Mouse (Mus musculus): ENCODE data around the gene Plekho2.

Gene Plekho2

DNA sequence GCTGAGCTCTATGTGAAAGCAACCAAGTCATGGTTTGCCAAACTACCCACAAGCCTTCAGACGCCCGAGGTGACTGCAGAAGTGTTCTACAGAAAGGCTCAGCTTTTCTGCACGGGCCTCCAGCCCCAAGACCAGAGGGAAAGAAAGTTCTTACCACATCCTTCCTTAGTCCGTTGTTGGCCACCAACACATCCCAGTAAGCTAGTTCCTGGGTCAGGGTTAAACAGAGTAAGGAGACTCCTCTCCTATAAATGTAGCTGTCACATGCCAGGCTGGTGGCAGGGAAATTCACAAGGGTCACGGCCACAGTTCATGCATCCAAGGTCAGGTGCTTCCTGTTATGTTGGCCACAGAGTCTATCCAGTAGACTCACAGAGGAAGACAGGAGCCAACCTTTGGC is 27.7 kb downstream of the Plekho2 start:
- DNase-seq: peak; percentile 52

- DNase-seq: peak; percentile 83
Observed at GRCm38 (mm10) chr9:65551035-65551434, 28.8 kb downstream of the Plekho2 start.

DNA sequence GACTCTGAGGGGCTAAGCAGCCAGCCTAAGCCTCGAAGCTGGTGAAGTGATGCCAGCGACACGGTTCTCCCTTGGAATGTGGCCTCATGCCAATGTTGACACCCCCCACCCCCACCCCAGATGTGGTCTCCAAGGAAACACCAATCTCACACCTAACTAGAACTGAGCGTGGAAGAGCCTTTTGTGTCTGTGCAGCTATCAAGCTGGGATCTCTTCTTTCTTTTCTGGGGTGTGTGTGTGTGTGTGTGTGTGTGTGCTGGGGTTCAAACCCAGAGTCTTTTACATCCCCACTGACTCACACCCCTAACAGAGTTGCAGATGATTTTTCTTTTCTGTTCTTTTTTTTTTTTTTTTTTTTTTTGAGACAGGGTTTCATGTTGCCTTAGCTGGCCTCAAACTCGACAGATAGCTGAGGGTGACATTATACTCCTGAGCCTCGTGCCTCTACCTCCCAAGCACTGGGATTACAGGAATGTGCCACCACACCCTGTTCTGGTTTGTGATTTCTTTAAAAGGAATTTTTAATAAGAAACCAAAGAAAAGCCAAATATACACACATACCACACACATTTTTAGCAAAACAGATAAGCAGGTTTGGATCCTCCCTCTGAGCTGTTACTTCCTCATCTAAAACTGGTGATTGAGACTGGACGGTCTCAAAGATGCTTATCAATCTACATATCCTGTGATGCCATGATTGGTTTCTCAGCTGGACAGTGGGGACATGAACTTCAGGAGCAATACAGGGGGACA is 29.6 kb downstream of the Plekho2 start:
- no peak for DNase-seq

DNA sequence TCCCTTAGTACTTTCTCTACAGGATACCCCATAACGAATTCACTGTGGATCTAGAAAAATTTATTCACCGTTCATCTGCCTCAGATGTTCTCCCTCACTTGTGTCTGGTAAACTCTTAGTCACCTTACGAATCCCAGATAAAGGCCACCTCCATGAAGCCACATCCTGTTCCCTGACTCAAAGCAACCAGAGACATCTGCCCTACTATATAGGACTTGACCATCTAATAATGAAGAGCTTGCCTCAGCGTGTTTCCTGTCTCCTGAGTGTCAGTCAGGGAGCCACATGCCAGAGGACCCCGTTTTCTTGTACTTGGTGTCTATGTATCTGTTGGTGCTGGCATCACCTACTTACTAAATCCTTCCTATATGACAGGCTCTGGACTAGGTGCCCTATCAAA is 30.2 kb downstream of the Plekho2 start:
- no peak for DNase-seq

- no peak for DNase-seq
Observed at GRCm38 (mm10) chr9:65549139-65549538, 30.7 kb downstream of the Plekho2 start.

GRCm38 (mm10) chr9:65548311-65548710 is 31.5 kb downstream of the Plekho2 start:
- no peak for DNase-seq

GRCm38 (mm10) chr9:65547844-65548243 is 32.0 kb downstream of the Plekho2 start:
- no peak for DNase-seq

GRCm38 (mm10) chr9:65547111-65547510 is 32.7 kb downstream of the Plekho2 start:
- no peak for DNase-seq

- DNase-seq: no peak
Observed at GRCm38 (mm10) chr9:65546413-65546695, 33.5 kb downstream of the Plekho2 start.

- no peak for DNase-seq
Observed at GRCm38 (mm10) chr9:65545635-65546412, 34.0 kb downstream of the Plekho2 start.

GRCm38 (mm10) chr9:65542111-65542524 is 37.7 kb downstream of the Plekho2 start:
- DNase-seq: no peak

DNA sequence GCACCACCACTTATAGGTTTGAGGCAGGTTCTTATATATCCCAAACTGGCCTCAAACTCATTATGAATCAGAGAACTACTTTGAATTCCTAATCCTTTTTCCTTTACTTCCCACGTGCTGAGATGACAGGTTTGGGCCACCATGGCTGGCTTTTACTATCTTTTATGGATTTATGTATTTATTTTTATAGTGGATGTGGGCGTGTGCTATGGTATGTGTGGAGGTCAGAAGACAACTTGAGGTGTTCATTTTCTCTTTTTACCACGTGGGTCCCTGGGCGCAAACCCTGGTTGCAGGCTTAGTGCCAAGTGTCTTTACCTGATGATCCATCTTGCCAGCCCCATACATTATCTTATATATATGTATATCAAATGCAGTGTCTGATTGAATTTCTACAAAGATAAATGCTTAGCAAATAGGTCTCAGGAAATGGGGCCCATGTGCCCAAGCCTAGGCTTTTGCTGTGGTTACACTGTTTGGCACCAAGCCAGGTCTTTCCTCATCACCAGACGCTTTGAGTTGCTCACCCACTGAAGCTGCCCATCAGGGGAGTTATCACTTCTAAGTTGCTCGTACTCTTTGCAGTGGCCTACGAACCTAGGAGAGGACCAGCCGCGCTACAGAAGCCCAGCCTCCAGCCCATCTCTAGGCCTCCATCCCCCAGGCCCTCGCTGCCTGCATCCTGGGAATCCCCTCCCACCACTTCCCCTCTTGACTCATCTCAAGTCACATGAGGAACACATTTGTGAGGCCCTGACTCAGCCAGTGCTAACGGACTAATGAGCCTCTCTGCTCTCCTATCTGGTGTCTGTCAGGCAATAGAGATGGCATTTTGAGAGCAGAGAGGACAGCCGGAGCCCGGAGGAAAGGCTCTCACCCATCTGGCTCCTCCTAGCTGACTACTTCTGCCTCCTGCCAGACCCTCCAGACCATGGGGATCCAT is 38.4 kb downstream of the Plekho2 start:
- DNase-seq: peak; percentile 69

GRCm38 (mm10) chr9:65539697-65540096 is 40.1 kb downstream of the Plekho2 start:
- DNase-seq: no peak

- DNase-seq: no peak
Observed at GRCm38 (mm10) chr9:65537901-65538630, 41.8 kb downstream of the Plekho2 start.

GRCm38 (mm10) chr9:65536491-65536890 is 43.3 kb downstream of the Plekho2 start:
- no peak for DNase-seq

DNA sequence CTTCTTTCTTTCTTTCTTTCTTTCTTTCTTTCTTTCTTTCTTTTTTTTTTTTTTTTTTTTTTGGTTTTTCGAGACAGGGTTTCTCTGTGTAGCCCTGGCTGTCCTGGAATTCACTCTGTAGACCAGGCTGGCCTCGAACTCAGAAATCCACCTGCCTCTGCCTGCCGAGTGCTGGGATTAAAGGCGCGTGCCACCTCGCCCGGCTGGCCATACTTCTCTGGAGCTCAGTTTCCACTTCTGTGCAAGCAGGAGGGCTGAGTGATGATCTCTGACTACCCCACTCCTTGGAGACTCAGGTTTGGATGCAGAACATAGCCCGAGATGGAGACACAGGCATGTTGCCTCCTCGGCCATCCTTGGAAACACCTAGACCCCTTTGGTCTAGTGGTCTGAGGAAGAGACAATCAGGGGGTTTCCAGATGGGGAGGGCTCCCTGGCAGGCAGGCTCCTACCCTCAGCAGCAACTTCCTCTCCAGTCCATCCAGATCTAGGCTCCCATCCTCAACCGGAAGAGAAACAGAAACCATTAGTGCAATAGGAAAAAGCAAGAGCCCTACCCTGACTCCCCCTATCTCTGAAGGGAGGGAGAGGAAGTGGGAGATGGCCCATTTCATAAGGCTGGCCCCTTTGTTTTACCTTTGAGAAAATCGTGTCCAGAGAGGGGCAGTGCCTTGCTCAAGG is 43.9 kb downstream of the Plekho2 start:
- peak; percentile 40 for DNase-seq

DNA sequence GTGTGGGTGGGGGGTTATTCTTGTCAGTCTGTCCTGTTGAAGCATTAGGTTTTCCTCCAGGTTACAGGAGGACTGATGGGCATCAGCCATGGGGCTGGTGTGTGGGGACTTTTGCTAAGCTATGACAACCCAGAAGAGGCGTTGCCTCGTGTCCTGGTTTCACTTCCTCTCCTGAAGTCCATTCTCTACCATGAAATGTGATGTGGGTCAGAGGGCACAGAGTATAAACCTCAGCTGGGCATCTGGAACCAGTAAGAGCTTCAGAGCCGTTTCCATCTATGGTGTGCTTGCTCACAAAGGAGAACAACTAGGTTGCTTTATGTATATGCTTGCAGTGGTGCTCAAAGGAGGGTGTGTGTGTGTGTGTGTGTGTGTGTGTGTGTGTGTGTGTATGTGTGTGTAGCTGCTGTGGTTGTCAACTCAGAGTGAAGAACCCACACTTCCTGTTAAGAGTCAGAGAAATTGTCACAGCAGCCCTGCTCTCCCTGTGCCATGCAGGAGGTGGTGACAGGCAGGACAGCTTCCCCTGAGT is 44.6 kb downstream of the Plekho2 start:
- peak; percentile 73 for DNase-seq

DNA sequence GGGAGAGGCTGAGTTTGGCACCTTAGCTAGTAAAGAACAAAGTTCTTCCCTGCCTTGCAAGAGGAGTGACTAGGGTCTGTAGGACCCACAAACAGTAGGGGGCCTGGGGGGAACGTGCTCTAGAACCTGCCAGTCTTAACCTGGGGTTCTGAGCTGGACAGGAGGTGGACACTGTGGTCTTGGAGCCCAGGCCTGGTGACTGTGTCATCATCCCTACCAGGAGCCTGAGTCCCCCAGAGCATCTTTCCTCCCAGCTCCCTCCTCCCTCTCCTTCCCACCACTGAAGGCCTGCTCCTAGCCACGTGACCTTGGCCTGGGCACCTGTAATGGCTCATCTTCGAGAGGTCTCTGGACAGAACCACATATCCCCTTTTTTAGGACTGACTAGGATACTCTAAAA is 45.7 kb downstream of the Plekho2 start:
- no peak for DNase-seq

DNA sequence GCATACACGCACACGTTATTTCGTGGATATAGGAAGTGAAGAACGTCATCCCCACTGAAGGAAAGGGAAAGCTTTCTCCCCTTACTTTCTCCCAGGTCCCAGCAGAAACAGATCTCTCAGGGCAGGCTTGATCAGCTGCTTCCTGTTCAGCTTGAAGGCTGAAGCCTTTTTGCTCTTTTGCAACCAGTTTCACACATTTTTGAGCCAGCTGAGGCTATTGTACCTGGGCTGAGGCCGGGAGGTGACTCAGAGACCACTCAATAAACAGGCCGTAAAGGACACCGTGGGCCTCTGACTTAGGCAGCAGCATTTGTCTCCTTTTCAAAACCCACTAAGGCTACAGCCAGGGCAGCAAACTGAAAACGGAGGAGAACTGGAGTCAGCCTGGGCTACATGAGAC is 46.9 kb downstream of the Plekho2 start:
- no peak for DNase-seq

- no peak for DNase-seq
Observed at GRCm38 (mm10) chr9:65531283-65531682, 48.6 kb downstream of the Plekho2 start.

DNA sequence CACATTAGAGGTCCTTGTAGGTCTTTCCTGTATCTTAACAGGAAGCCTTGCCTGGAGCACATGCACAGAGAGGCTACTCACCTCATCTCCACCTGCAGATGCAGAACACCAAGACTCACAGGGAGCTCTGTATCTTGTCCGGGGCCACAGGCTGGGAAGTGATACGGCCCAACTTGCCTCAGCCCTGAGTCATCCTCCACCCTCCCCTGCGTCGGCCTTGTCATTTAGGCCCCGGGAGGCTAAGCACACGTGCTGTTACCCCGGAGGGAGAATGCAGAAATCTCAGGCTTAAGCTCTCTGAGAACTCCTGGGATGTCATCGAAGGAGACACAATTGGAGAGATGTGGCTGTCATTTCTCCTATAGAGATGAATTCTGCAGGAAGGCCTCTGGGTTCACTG is 50.2 kb downstream of the Plekho2 start:
- DNase-seq: no peak

Data from thymus, postnatal 25 days (tissue).